Mouse (Mus musculus) heart, adult 2 months (tissue): Measurements from ENCODE around the gene H1foo.

ENCODE experiments used
- CTCF ChIP-seq: fragments of 200-600 bp; IDR thresholded peaks from 2 replicates; pipeline ENCODE4 v1.8.1; 2022; ENCODE audit warnings: antibody characterized with exemption, mild to moderate bottlenecking, moderate library complexity
- EP300 ChIP-seq: fragments of 200-500 bp; IDR thresholded peaks from 2 replicates; pipeline ENCODE4 v1.6.1; 2011; ENCODE audit warnings: low read depth, low read length, control low read depth; ENCODE audit not compliant: insufficient read depth
- POLR2A ChIP-seq: fragments of 200-500 bp; IDR thresholded peaks from 2 replicates; pipeline ENCODE4 v1.6.1; 2011; ENCODE audit warnings: mild to moderate bottlenecking, low read depth, low read length, control low read depth; ENCODE audit not compliant: insufficient read depth

- TF ChIP-seq CTCF (no peak), POLR2A (0 out of 2 replicates have a peak, but pooled peaks have one; percentile 10), EP300 (no peak)
Measured at GRCm38 (mm10) chr6:115991108-115991880, 46.6 kb downstream of the H1foo start.
